Mouse (Mus musculus): ENCODE data around the gene Cdca3. TPM values are rescaled to one million over a fixed set of nuclear protein-coding genes. Genes with fewer than 3 reads are reported as not detected.
"Not testable (repeated sequence)": the region's sequence is repeated elsewhere in the genome, so short reads cannot be mapped to it uniquely, and the experiment has no call there.

The Cdca3 gene
- polyA plus RNA-seq, 1 experiment: 148 TPM

DNA sequence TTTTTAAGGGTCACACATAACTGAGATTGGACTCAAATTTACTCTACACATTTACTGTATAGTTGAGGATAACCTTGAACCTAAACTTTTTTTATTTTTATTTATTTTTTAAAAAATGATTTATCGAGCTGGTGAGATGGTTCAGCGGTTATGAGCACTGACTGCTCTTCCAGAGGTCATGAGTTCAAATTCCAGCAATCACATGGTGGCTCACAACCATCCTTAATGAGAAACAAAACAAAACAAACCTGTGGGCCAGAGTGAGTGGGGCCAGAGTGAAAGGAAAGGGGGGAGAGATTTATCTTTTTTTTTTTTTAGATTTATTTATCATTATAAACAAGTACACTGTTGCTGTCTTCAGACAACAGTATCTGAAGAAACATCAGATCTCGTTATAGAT, 37.4 kb upstream of the Cdca3 start:
- Histone ChIP-seq H3K4me3 (replicated peaks; ENCODE audit: control insufficient read depth, low read depth, low read length) (no peak overlapping the region), H3K27ac (ENCODE audit: control insufficient read depth, insufficient read depth, low read depth, low read length, poor library complexity) (no peak overlapping the region), H3K4me1 (ENCODE audit: control insufficient read depth, insufficient read depth, low read length) (no peaks in the 10 kb centered on the region)
- WGBS: 82% methylated on average over 3 of the region's 3 CpGs
- TF ChIP-seq POLR2A (IDR thresholded peaks at IDR 0.05; ENCODE audit: borderline replicate concordance, control insufficient read depth, low read depth, low read length): no peak
- no peak for TF ChIP-seq CTCF (IDR thresholded peaks at IDR 0.05; ENCODE audit: control insufficient read depth, insufficient read depth, low read length)

DNA sequence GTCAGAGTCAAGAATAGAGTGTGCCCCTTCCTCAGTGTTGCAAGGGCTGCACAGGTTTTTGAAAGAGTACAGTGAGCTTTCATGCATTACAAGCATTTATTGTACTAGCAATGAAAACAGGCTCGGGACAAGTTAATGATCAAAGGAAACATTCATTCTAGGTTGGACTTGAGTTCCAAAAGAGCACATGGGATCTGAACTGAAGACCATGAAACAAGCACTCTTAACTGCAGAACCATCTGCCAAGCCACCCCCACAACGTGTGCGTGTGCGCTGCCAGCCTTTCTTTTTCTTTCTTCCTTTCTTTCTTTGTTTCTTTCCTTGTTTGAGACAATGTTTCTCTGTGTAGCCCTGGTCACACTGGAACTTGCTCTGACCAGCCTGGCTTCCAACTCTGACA, 33.6 kb upstream of the Cdca3 start:
- no peak overlapping the region for H3K27ac ChIP-seq (ENCODE audit: control insufficient read depth, insufficient read depth, low read depth, low read length, poor library complexity)
- no peak for TF ChIP-seq CTCF (IDR thresholded peaks at IDR 0.05; ENCODE audit: control insufficient read depth, insufficient read depth, low read length)
- TF ChIP-seq POLR2A (IDR thresholded peaks at IDR 0.05; ENCODE audit: borderline replicate concordance, control insufficient read depth, low read depth, low read length): no peak
- 89% methylated on average over 4 of the region's 4 CpGs for WGBS

DNA sequence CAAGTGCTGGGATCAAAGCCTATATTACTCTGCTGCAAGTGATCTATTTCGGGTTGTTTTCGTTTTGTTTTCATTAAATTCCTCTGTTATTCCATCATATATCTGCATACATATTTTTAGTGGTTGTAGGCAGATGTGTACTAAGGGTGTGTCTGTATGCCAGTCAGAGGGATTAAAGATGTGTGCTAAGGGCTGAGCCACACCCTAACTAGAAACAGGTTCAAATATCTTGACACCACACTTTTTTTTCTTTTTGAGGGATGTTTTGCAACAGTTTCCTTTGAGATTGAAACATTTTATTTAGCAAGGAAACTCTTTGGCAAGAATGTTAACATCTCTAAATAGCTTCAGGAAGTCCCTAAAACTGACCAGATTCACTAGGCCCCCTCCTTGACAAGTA, 33.1 kb upstream of the Cdca3 start:
- no peak overlapping the region for H3K27ac ChIP-seq (ENCODE audit: control insufficient read depth, insufficient read depth, low read depth, low read length, poor library complexity)
- H3K4me1 ChIP-seq (ENCODE audit: control insufficient read depth, insufficient read depth, low read length): no peaks in the 10 kb centered on the region
- no peak overlapping the region for H3K4me3 ChIP-seq (replicated peaks; ENCODE audit: control insufficient read depth, low read depth, low read length)
- no peak for TF ChIP-seq CTCF (IDR thresholded peaks at IDR 0.05; ENCODE audit: control insufficient read depth, insufficient read depth, low read length)
- TF ChIP-seq POLR2A (IDR thresholded peaks at IDR 0.05; ENCODE audit: borderline replicate concordance, control insufficient read depth, low read depth, low read length): no peak
- 76% methylated on average over 2 of the region's 2 CpGs for WGBS

More for the DNA sequence above, 33.6 kb upstream of the Cdca3 start:
- Histone ChIP-seq H3K4me3 (replicated peaks; ENCODE audit: control insufficient read depth, low read depth, low read length) (no peak overlapping the region), H3K4me1 (ENCODE audit: control insufficient read depth, insufficient read depth, low read length) (no peaks in the 10 kb centered on the region)

DNA sequence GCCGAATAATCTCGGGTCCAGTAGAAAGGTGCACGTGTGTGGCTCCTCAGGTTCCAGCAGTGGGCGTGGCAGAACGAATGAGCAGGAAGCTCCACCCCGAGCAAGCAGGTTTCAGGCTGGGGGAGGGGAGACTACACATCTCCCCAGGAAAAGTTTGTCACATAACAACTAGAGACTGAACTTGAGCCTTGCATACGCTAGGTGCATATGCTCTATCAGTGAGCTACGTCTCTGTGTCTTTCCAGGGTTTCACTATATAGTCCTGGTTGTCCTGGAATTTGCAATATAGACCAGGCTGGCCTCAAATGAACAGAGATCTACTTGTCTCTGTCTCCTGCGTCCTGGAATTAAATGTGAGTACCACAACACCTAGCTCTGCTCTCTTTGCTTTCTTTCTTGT, 26.9 kb upstream of the Cdca3 start:
- H3K4me1 ChIP-seq (ENCODE audit: control insufficient read depth, insufficient read depth, low read length); H3K4me3 ChIP-seq (replicated peaks; ENCODE audit: control insufficient read depth, low read depth, low read length); H3K27ac ChIP-seq (ENCODE audit: control insufficient read depth, insufficient read depth, low read depth, low read length, poor library complexity): not testable (repeated sequence)
- WGBS: 23% methylated on average over 6 of the region's 9 CpGs

DNA sequence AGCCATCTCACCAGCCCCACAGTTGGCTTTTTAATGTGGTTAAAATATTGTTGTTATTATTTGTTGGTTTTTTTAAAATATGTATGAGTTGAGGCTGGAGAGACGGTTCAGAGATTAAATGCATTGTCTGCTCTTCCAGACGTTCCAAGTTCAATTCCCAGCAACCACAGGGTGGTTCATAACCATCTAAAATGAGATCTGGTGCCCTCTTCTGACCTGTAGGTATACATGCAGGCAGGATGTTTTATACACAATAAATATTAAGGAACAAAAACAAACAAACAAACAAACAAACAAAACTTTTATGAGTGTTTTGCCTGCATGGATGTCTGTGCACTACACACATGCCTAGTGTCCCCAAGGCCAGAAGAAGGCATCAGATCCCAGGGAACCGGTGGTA, 26.3 kb upstream of the Cdca3 start:
- WGBS: 81% methylated on average over 3 of the region's 3 CpGs
- Histone ChIP-seq H3K27ac (ENCODE audit: control insufficient read depth, insufficient read depth, low read depth, low read length, poor library complexity) (no peak overlapping the region), H3K4me1 (ENCODE audit: control insufficient read depth, insufficient read depth, low read length) (peaks cover 2% of the 10 kb centered on the region), H3K4me3 (replicated peaks; ENCODE audit: control insufficient read depth, low read depth, low read length) (no peak overlapping the region)
- TF ChIP-seq POLR2A (IDR thresholded peaks at IDR 0.05; ENCODE audit: borderline replicate concordance, control insufficient read depth, low read depth, low read length) (no peak), CTCF (IDR thresholded peaks at IDR 0.05; ENCODE audit: control insufficient read depth, insufficient read depth, low read length) (no peak)

DNA sequence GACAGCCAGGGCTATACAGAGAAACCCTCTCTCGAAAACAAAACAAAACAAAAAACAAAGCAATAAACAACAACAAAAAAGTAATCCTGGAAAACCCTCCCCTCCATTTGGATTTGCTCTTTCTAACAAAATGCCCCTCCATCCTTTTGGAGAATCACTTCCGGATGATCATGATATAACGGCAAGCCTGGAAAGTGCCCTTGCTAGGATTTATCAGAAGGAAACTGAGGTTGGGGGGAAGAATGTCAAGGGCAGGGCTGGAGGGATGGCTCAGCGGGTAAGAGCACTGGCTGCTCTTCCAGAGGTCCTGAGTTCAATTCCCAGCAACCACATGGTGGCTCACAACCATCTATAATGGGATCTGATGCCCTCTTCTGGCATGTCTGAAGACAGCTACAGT, 25.7 kb upstream of the Cdca3 start:
- whole genome bisulfite sequencing: 95% methylated on average over 4 of the region's 4 CpGs
- H3K27ac ChIP-seq (ENCODE audit: control insufficient read depth, insufficient read depth, low read depth, low read length, poor library complexity); H3K4me1 ChIP-seq (ENCODE audit: control insufficient read depth, insufficient read depth, low read length); H3K4me3 ChIP-seq (replicated peaks; ENCODE audit: control insufficient read depth, low read depth, low read length): not testable (repeated sequence)

DNA sequence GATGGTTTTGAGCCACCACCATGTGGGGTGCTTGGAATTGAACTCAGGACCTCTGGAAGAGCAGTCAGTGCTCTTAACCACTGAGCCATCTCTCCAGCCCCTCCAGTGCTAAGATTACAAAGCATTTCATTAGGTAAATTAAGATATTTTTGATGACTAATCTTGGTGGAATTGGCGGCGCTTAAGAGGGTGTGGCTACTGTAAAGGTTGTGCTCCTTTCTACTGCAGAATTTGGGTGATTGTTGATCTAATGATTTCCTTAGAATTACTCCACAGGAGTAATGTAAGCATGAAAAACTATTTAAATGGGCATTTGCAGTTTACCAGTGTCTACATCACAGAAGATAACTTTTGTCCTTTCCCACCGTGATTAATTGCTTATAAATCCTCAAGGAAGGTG, 25.0 kb upstream of the Cdca3 start:
- TF ChIP-seq CTCF (IDR thresholded peaks at IDR 0.05; ENCODE audit: control insufficient read depth, insufficient read depth, low read length) (no peak), POLR2A (IDR thresholded peaks at IDR 0.05; ENCODE audit: borderline replicate concordance, control insufficient read depth, low read depth, low read length) (no peak)
- 57% methylated on average over 3 of the region's 3 CpGs for WGBS
- Histone ChIP-seq H3K27ac (ENCODE audit: control insufficient read depth, insufficient read depth, low read depth, low read length, poor library complexity) (no peak overlapping the region), H3K4me3 (replicated peaks; ENCODE audit: control insufficient read depth, low read depth, low read length) (no peak overlapping the region), H3K4me1 (ENCODE audit: control insufficient read depth, insufficient read depth, low read length) (peaks cover 5% of the 10 kb centered on the region)

DNA sequence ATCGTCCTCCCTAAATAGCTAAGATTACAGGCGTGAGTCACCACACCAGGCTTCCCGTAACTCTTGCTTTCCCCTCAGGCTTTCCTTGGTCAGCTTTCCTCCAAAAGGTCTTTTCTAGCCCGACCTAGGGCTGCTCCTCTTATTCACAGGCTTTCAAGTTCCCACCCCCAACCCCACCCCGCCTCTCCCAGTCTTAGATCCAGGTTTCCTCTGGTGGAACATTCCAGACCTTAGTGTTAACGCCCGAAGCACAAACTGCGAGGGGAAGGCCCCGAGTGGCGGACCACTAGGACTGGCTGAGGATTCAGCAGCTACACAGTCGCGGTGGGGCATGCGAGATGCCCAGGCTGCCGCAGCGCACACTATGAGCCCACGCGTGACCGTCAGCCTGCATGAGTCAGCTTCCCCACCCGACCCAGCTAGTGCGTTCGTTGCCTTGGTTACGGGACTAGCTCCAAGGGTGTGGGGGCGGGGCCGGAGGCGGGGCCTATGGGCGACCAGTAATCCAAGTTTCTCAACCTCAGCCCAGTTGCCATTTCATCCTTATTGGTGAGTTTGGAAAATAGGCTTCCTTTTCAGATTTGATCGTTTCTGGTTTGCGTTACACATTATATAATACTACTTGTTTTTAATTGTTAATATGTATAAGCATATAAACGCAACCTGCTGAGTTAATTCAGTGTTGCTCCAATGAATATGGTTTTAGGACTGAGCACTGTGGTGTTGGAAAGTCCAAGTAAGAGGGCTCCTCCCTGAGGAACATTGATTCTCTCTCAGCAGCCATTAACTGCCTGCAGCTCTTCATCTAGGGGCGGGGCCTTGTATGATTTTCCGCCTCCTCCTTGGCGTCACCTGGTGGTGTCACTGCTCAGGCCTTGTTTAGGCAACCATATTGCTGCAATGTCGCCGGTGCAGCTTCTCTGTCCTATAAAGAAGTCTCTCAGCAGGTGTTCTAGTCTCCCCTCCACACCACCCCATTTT, 23.7 kb upstream of the Cdca3 start:
- Histone ChIP-seq H3K4me3 (replicated peaks; ENCODE audit: control insufficient read depth, low read depth, low read length) (peak overlapping the region; percentile 70), H3K4me1 (ENCODE audit: control insufficient read depth, insufficient read depth, low read length) (peaks cover 9% of the 10 kb centered on the region), H3K27ac (ENCODE audit: control insufficient read depth, insufficient read depth, low read depth, low read length, poor library complexity) (peak overlapping the region; percentile 52)
- WGBS: 4% methylated on average over 34 of the region's 34 CpGs
- TF ChIP-seq POLR2A (IDR thresholded peaks at IDR 0.05; ENCODE audit: borderline replicate concordance, control insufficient read depth, low read depth, low read length) (peak; percentile 42; the same call in 1 of the 2 replicates), CTCF (IDR thresholded peaks at IDR 0.05; ENCODE audit: control insufficient read depth, insufficient read depth, low read length) (peak; percentile 29; the same call in 1 of the 2 replicates)
